Mouse (Mus musculus) G1E (cell line): ENCODE measurements around the gene Plcg1. TPM values are rescaled to one million over a fixed set of nuclear protein-coding genes. Genes with fewer than 3 reads are reported as not detected.

Experiments
- ATAC-seq: 2 replicates; pipeline ENCODE4 v1.8.0; 2016; ENCODE audit warnings: mild to moderate bottlenecking; ENCODE audit not compliant: insufficient number of reproducible peaks, poor library complexity, low FRiP score, severe bottlenecking; ENCODE audit errors: extremely low read depth
- DNase-seq: peaks from one replicate; pipeline ENCODE4 v3.0.0; 2012; ENCODE audit warnings: low spot score
- H3K27me3 ChIP-seq: 2 replicates; pipeline ENCODE4 v1.6.1; 2012; ENCODE audit warnings: mild to moderate bottlenecking, low read length, inconsistent platforms; ENCODE audit not compliant: insufficient read depth
- H3K36me3 ChIP-seq: replicated peaks from 2 replicates; pipeline ENCODE3; 2012; ENCODE audit warnings: mild to moderate bottlenecking, inconsistent platforms
- H3K4me1 ChIP-seq: 2 replicates; pipeline ENCODE4 v1.6.1; 2012; ENCODE audit warnings: low read depth, low read length, inconsistent platforms, mixed read lengths; ENCODE audit not compliant: insufficient read depth
- H3K4me3 ChIP-seq: 2 replicates; pipeline ENCODE4 v1.5.1; 2012; ENCODE audit warnings: low read depth, mild to moderate bottlenecking, inconsistent platforms, low read length, moderate library complexity, mixed read lengths
- H3K9me3 ChIP-seq: replicated peaks from 2 replicates; pipeline ENCODE4 v1.6.1; 2012; ENCODE audit warnings: inconsistent platforms
- CTCF ChIP-seq: IDR thresholded peaks from 2 replicates; pipeline ENCODE4 v1.5.1; 2012; ENCODE audit warnings: low read depth, low read length, inconsistent platforms, mixed read lengths
- GATA1 ChIP-seq: IDR thresholded peaks from 2 replicates; pipeline ENCODE4 v1.6.1; 2012; ENCODE audit warnings: borderline replicate concordance, low read length, inconsistent platforms, mixed read lengths
- GATA2 ChIP-seq: IDR thresholded peaks from 2 replicates; pipeline ENCODE4 v1.6.1; 2012; ENCODE audit warnings: low read depth, low read length, inconsistent platforms, borderline replicate concordance
- POLR2AphosphoS5 ChIP-seq: IDR thresholded peaks from 2 replicates; pipeline ENCODE4 v1.6.1; 2012; ENCODE audit warnings: low read depth, low read length, inconsistent platforms; ENCODE audit not compliant: insufficient replicate concordance
- TAL1 ChIP-seq: conservative IDR thresholded peaks from 2 replicates; pipeline ENCODE4 v1.6.1; 2012; ENCODE audit warnings: low read depth, low read length, inconsistent platforms, mixed read lengths
- polyA plus RNA-seq: library from polyadenylated mRNA; stranded (reverse); fragments of >175 nt; gene quantifications from 2 replicates; pipeline ENCODE4 v1.2.3, GENCODE M21; 2012
- total RNA-seq, 2 experiments: library from RNA; stranded (forward) in 1 of 2; stranded (reverse) in 1 of 2; fragments of 200-1000 nt in 1 of 2; fragments of >200 nt in 1 of 2; fragmentation: Nextera tagmentation in 1 of 2; gene quantifications; 2 replicates each; pipeline ENCODE4 v1.2.3; 2014 to 2017

Gene Plcg1
- total and polyA plus RNA-seq, 3 experiments = 4.1 to 31.5 (median 11.1) TPM

DNA sequence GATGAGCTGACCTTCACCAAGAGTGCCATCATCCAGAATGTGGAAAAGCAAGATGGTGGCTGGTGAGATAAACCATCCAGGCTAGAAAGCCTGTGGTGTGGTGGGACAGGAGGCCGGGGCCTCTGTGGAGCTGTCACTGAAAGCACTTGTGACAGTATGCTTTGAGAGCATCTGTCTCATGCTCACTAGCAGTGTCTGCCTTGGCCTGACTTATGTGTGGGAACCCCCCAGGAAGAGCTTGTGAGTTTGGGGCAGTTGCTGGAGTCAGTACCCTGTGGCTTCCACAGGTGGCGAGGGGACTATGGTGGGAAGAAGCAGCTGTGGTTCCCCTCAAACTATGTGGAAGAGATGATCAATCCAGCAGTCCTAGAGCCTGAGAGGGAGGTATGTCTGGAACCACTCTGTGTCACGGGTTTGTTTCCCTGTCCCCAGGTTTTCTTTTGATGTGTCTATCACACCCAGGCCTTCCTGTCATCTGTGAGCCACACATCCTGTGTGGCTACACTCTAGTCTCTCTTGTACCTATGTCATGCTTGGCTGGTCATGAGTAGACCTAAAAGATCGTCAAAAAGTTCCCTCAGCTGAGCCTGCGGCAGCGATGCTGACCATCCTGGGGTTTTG, 25.6 kb downstream of the Plcg1 start:
- peaks cover 96% of the 10 kb centered on the region for H3K36me3 ChIP-seq
- ATAC-seq (no peak), DNase-seq (no peak)
- TF ChIP-seq POLR2AphosphoS5 (no peak), CTCF (no peak), GATA1 (no peak), TAL1 (no peak), GATA2 (no peak)
- no peaks in the 10 kb centered on the region for H3K9me3 ChIP-seq
- no peaks in the 10 kb centered on the region for H3K4me1 ChIP-seq
- H3K4me3 ChIP-seq = no peak overlapping the region
- H3K27me3 ChIP-seq = no peaks in the 10 kb centered on the region

DNA sequence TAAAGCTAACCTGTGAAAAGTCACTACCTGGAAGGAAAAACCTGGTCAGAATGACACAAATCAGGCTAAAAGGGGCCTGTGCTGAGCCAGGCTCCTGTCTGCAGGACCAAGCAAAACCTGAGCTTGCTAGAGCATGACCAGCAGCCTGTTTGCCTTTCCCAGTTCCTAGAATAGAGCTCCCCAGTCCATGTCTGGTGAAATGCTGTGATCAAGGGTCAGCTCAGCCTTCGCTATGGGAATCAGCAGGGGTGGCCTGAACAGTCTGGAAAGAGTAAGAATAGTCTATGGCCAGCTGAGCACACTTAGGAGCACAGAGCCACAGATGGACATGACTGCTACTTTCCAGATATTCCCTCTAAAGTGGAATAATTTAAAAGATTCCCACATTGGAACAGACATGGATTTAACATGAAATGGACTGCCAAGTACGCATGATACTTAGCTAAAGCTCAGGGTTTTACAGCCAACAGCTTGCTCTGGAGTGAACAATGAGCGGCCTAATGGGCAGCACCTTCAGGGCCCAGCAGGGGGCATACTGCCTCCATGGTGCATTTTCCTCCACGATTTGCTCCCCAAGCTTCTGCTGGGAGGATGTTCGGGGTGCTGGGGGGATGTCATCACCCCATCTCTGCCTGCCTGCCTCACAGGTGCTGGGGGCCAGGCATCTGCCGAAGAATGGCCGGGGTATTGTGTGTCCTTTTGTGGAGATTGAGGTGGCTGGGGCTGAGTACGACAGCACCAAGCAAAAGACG, 29.5 kb downstream of the Plcg1 start:
- no peak; the same call in 1 of the 2 replicates for ATAC-seq
- TF ChIP-seq GATA1 (no peak), CTCF (0 out of 2 replicates have a peak, but pooled peaks have one; percentile 7)

DNA sequence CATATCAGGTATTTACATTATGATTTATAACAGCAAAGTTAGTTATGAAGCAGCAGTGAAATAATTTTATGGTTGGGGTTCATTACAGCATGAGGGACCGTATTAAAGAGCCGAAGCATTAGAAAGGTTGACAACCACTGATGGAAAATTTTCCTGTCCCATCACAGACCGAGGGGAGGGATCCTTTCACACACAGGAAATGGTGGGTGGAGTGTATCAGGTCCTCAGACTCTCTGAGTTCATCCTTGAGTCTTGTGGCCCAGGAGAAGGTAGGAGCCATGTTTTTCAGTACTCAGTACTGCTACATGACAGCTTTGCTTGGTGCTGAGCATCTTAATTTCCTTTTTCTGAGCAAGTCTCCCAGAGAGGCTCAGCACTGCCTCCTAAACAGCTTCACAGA, 32.7 kb downstream of the Plcg1 start:
- H3K27me3 ChIP-seq = no peaks in the 10 kb centered on the region
- H3K4me3 ChIP-seq = no peak overlapping the region
- no peaks in the 10 kb centered on the region for H3K9me3 ChIP-seq
- TF ChIP-seq GATA1 (no peak), CTCF (no peak), TAL1 (no peak), GATA2 (no peak)
- peaks cover 40% of the 10 kb centered on the region for H3K36me3 ChIP-seq
- no peaks in the 10 kb centered on the region for H3K4me1 ChIP-seq
- DNase-seq (no peak), ATAC-seq (no peak)

More for the DNA sequence above, 29.5 kb downstream of the Plcg1 start:
- Histone ChIP-seq H3K36me3 (peaks cover 69% of the 10 kb centered on the region), H3K9me3 (no peaks in the 10 kb centered on the region), H3K4me3 (no peak overlapping the region), H3K4me1 (no peaks in the 10 kb centered on the region), H3K27me3 (no peaks in the 10 kb centered on the region)
- no peak for DNase-seq

DNA sequence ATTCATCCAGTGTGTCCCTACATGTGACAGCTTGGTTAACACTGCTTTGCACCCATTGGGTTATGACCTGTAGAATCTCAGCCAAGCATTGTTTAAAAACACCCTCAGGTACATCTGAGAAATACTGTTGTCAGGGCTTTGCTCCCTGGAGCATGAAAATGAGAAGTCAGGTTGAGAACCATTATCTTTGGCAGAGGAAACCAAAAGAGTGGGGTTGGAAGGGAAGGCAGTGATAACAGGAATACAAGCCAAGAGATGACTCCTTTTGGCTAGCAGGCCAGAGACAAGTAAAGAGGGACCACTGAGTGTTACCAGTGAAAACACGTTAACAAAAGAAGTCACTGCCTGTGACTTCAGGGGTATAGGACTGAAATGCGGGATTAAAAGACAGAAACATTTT, 33.3 kb downstream of the Plcg1 start:
- Histone ChIP-seq H3K27me3 (no peaks in the 10 kb centered on the region), H3K4me3 (no peak overlapping the region), H3K4me1 (no peaks in the 10 kb centered on the region), H3K9me3 (no peaks in the 10 kb centered on the region), H3K36me3 (peaks cover 34% of the 10 kb centered on the region)
- no peak for DNase-seq
- TF ChIP-seq POLR2AphosphoS5 = no peak
- TF ChIP-seq GATA2 = no peak
- TF ChIP-seq GATA1 = no peak
- no peak for TF ChIP-seq CTCF
- no peak for TF ChIP-seq TAL1
- no peak for ATAC-seq

DNA sequence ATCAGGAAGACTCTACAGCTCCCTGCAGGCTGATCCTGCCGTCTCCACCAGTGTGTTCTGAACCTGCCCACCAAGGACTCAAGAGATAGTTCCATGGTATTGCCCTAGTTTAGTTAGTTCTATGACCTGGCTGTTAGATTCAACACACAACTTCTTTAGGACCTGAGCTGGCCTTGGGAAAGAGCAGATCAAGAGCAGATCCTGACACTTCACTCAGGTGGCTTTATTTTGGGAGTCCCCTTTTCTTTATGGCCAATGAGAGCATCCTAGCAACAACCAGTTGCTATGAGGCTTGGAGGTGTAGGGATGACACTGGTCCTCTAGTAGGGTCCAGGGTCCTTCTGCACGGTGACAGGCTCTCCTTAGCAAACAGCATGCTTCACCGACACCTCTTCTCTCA, 34.0 kb downstream of the Plcg1 start:
- no peak for ATAC-seq

DNA sequence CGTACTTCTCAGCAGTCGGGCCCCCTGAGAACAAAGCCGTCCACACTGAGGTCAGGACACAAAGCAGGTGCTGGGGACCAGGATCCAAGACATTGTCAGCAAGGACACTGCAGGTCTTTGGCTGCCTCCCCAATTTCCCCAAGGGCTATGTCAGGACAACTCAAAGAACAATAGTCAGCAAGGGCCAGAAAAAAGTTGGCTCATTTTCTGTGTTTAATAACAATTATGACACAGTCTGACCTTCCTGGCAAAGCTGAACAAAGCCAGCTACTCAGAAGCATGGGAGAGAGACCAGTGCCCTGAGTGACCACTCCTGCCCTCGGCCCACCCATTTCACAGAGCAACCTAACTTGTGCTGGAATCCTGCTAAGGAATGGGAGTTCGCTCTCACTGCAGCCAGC, 35.3 kb downstream of the Plcg1 start:
- Histone ChIP-seq H3K9me3 (no peaks in the 10 kb centered on the region), H3K36me3 (peaks cover 19% of the 10 kb centered on the region), H3K4me3 (no peak overlapping the region), H3K27me3 (no peaks in the 10 kb centered on the region), H3K4me1 (no peaks in the 10 kb centered on the region)
- ATAC-seq (no peak), DNase-seq (no peak)
- TF ChIP-seq POLR2AphosphoS5 = no peak
- no peak for TF ChIP-seq GATA2
- TF ChIP-seq CTCF = no peak
- no peak for TF ChIP-seq GATA1
- no peak for TF ChIP-seq TAL1

More for the DNA sequence above, 34.0 kb downstream of the Plcg1 start:
- no peak for DNase-seq
- no peak for TF ChIP-seq CTCF
- H3K9me3 ChIP-seq = no peaks in the 10 kb centered on the region
- peaks cover 27% of the 10 kb centered on the region for H3K36me3 ChIP-seq
- no peak overlapping the region for H3K4me3 ChIP-seq
- H3K27me3 ChIP-seq = no peaks in the 10 kb centered on the region
- H3K4me1 ChIP-seq = no peaks in the 10 kb centered on the region

DNA sequence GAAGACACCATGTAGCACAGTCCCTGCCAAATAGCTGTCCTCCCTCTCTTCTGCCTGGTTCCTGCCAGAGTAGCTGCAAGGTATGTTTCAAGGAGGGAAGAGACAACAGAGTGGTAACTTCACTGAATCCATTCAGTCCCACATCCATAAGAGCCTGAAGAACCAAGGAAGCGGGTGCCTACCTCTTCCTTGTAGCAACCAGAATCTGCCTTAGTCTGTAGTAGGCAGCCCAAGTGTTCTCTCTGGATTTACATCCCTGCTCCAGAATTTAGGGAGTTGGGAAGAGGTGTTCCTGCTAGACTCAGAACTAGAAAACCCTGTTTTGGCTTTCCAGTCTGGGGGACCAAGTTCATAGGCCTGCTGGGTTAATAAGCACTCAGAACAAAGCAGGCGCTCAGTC, 36.1 kb downstream of the Plcg1 start:
- no peaks in the 10 kb centered on the region for H3K9me3 ChIP-seq
- no peak for TF ChIP-seq POLR2AphosphoS5
- TF ChIP-seq GATA2 = no peak
- TF ChIP-seq CTCF = no peak
- no peak for TF ChIP-seq TAL1
- TF ChIP-seq GATA1 = no peak

More for the DNA sequence above, 36.1 kb downstream of the Plcg1 start:
- DNase-seq = no peak
- Histone ChIP-seq H3K4me1 (no peaks in the 10 kb centered on the region), H3K27me3 (no peaks in the 10 kb centered on the region), H3K4me3 (no peak overlapping the region), H3K36me3 (peaks cover 14% of the 10 kb centered on the region)
- no peak for ATAC-seq
